Mouse (Mus musculus) neural tube, embryonic 14.5 days (tissue): ENCODE results near the gene Akr1c13. TPM values are rescaled to one million over a fixed set of nuclear protein-coding genes. Genes with fewer than 3 reads are reported as not detected.
"Not testable (repeated sequence)": the region's sequence is repeated elsewhere in the genome, so short reads cannot be mapped to it uniquely, and the experiment has no call there.

Source experiments
- ATAC-seq: fragments of 200-750 bp; cut with Nextera tagmentation; 2 replicates; pipeline ENCODE4 v1.8.0; 2017; ENCODE audit warnings: low read depth, mild to moderate bottlenecking, moderate TSS enrichment, moderate library complexity
- H3K27ac ChIP-seq: fragments of 300-500 bp; sonication (generic); 2 replicates; pipeline ENCODE4 v1.5.1; 2014; ENCODE audit warnings: low read depth, mild to moderate bottlenecking, control low read depth, low read length, moderate library complexity, mixed read lengths
- H3K27me3 ChIP-seq: fragments of 300-500 bp; sonication (generic); 2 replicates; pipeline ENCODE4 v1.6.1; 2014; ENCODE audit warnings: low read length; ENCODE audit not compliant: control insufficient read depth, insufficient read depth
- H3K36me3 ChIP-seq: fragments of 300-500 bp; sonication (generic); 2 replicates; pipeline ENCODE4 v1.6.1; 2014; ENCODE audit warnings: low read length, mixed read lengths; ENCODE audit not compliant: control insufficient read depth, insufficient read depth
- H3K4me1 ChIP-seq: fragments of 300-500 bp; sonication (generic); 2 replicates; pipeline ENCODE4 v1.6.1; 2014; ENCODE audit warnings: low read length; ENCODE audit not compliant: control insufficient read depth, insufficient read depth
- H3K4me2 ChIP-seq: fragments of 300-500 bp; sonication (generic); 2 replicates; pipeline ENCODE4 v1.6.1; 2014; ENCODE audit warnings: mild to moderate bottlenecking, low read depth, low read length, control low read depth
- H3K4me3 ChIP-seq: fragments of 300-500 bp; sonication (generic); 2 replicates; pipeline ENCODE4 v1.5.1; 2014; ENCODE audit warnings: low read depth, low read length, control low read depth, mixed read lengths
- H3K9ac ChIP-seq: fragments of 300-500 bp; sonication (generic); replicated peaks from 2 replicates; pipeline ENCODE4 v1.6.1; 2014; ENCODE audit warnings: low read depth, mild to moderate bottlenecking, control low read depth, low read length, mixed read lengths
- H3K9me3 ChIP-seq: fragments of 300-500 bp; sonication (generic); 2 replicates; pipeline ENCODE4 v1.6.1; 2016; ENCODE audit warnings: low read length; ENCODE audit not compliant: control insufficient read depth
- WGBS: fragments of 180-500 bp; shearing (Covaris S2); extraction: QIAGEN DNeasy Blood & Tissue Kit; methylation state at CpG from one replicate; pipeline ENCODE4 v1.1.7; 2014; 5-methylcytosine and 5-hydroxymethylcytosine counted together
- polyA plus RNA-seq: library from polyadenylated mRNA; unstranded; fragments of >200 nt; fragmentation: Nextera tagmentation; extraction: Ambion mirVana; gene quantifications from 2 replicates; pipeline ENCODE4 v1.2.1, GENCODE M21; 2014

The Akr1c13 gene
- polyA plus RNA-seq = 5.7 and 9.4 TPM in 2 replicates

- Histone ChIP-seq H3K4me1 (no peaks in the 10 kb centered on the region), H3K4me3 (no peak within 1 kb of the TSS), H3K9ac (no peak within 1 kb of the TSS), H3K4me2 (no peak within 1 kb of the TSS), H3K36me3 (no peaks in the 10 kb centered on the region), H3K27me3 (no peaks in the 10 kb centered on the region), H3K27ac (no peak within 1 kb of the TSS), H3K9me3 (no peaks in the 10 kb centered on the region)
- no peak for ATAC-seq
- WGBS = 38% methylated on average over 3 of the region's 3 CpGs
Observed at GRCm38 (mm10) chr13:4190904-4191303, at the start of gene Akr1c13. Akr1c13 (plus strand) TSS chr13:4191150.

- Histone ChIP-seq H3K27me3 (no peaks in the 10 kb centered on the region), H3K9me3 (no peaks in the 10 kb centered on the region), H3K36me3 (no peaks in the 10 kb centered on the region), H3K9ac (no peak overlapping the region), H3K4me2 (no peak overlapping the region), H3K27ac (no peak overlapping the region), H3K4me3 (no peak overlapping the region), H3K4me1 (no peaks in the 10 kb centered on the region)
- WGBS = 78% methylated on average over 1 of the region's 1 CpGs
- no peak for ATAC-seq
Observed at GRCm38 (mm10) chr13:4144261-4144660, 46.7 kb upstream of the Akr1c13 start.

DNA sequence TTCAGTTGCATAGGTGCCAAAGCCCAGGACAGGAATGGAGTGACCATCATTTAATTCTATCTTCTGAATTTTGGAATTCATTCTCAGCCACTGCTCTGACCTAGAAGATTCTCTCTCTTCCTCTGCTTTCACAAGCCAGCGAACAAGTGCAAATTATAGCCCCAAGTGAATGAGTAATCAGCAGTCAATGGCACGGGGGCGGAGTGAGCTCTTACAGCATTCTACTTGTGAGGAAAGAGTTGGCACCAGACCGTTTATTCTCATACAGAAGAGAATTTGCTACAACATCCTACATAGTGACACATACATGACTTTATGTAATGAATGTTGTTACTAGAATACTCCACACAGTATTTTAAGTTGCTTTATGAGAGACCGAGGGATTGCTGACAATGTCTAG lies 40.4 kb upstream of the Akr1c13 start, which contains the start of gene Akr1c18:
Gene Akr1c18 (minus strand): TSS at position 137 of the 400 bp plus-strand sequence.
- no peaks in the 10 kb centered on the region for H3K9me3 ChIP-seq
- no peak within 1 kb of the TSS for H3K4me3 ChIP-seq
- no peaks in the 10 kb centered on the region for H3K4me1 ChIP-seq
- no peak within 1 kb of the TSS for H3K9ac ChIP-seq
- no peaks in the 10 kb centered on the region for H3K36me3 ChIP-seq
- H3K4me2 ChIP-seq = no peak within 1 kb of the TSS
- no peak for ATAC-seq
- H3K27me3 ChIP-seq = no peaks in the 10 kb centered on the region
- WGBS = 60% methylated on average over 5 of the region's 5 CpGs
- H3K27ac ChIP-seq = no peak within 1 kb of the TSS

GRCm38 (mm10) chr13:4152908-4153307 lies 38.0 kb upstream of the Akr1c13 start:
- Histone ChIP-seq H3K27me3 (no peaks in the 10 kb centered on the region), H3K27ac (no peak overlapping the region), H3K9ac (no peak overlapping the region), H3K4me1 (no peaks in the 10 kb centered on the region), H3K9me3 (no peaks in the 10 kb centered on the region), H3K4me2 (no peak overlapping the region), H3K4me3 (no peak overlapping the region), H3K36me3 (no peaks in the 10 kb centered on the region)
- 69% methylated on average over 2 of the region's 2 CpGs for WGBS
- ATAC-seq = no peak

GRCm38 (mm10) chr13:4153593-4153992 lies 37.4 kb upstream of the Akr1c13 start:
- Histone ChIP-seq H3K36me3 (no peaks in the 10 kb centered on the region), H3K4me2 (no peak overlapping the region), H3K9me3 (no peaks in the 10 kb centered on the region), H3K27me3 (no peaks in the 10 kb centered on the region), H3K4me3 (no peak overlapping the region), H3K27ac (no peak overlapping the region), H3K4me1 (no peaks in the 10 kb centered on the region), H3K9ac (no peak overlapping the region)
- WGBS = 78% methylated on average over 3 of the region's 3 CpGs
- ATAC-seq = no peak

- H3K4me3 ChIP-seq = no peak overlapping the region
- H3K27ac ChIP-seq = no peak overlapping the region
- H3K9me3 ChIP-seq = no peaks in the 10 kb centered on the region
- H3K4me1 ChIP-seq = no peaks in the 10 kb centered on the region
- no peaks in the 10 kb centered on the region for H3K36me3 ChIP-seq
- no peak overlapping the region for H3K9ac ChIP-seq
- ATAC-seq = no peak
- no peaks in the 10 kb centered on the region for H3K27me3 ChIP-seq
- H3K4me2 ChIP-seq = no peak overlapping the region
- WGBS = 43% methylated on average over 2 of the region's 2 CpGs
Observed at GRCm38 (mm10) chr13:4155286-4155685, 35.7 kb upstream of the Akr1c13 start.

- Histone ChIP-seq H3K4me1 (no peaks in the 10 kb centered on the region), H3K36me3 (no peaks in the 10 kb centered on the region), H3K4me3 (no peak overlapping the region), H3K4me2 (no peak overlapping the region), H3K27ac (no peak overlapping the region), H3K9ac (no peak overlapping the region), H3K27me3 (no peaks in the 10 kb centered on the region), H3K9me3 (no peaks in the 10 kb centered on the region)
- WGBS = 29% methylated on average over 1 of the region's 1 CpGs
- no peak for ATAC-seq
Observed at GRCm38 (mm10) chr13:4168006-4168405, 22.9 kb upstream of the Akr1c13 start.

DNA sequence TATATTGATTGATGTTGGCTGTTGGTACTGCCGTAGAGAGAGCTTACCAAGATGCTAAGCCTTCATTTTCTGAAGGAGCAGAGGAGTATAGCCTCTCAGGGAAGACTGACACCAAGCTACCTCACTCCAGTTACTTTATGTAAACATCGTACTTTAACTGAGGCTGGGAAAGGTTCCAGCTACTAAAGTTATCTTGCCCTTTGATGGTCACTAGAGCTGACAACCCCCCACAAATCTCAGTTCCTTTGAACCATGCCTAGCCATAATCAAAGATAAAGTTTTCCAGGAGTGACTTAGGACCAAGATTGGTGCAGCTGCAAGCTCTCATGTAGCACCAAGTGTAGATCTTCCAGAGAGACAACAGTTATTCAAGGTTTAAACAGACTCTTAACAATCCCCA lies 18.0 kb upstream of the Akr1c13 start:
- Histone ChIP-seq H3K27ac (no peak overlapping the region), H3K27me3 (no peaks in the 10 kb centered on the region), H3K4me3 (no peak overlapping the region), H3K9me3 (no peaks in the 10 kb centered on the region), H3K36me3 (no peaks in the 10 kb centered on the region), H3K4me2 (no peak overlapping the region), H3K4me1 (no peaks in the 10 kb centered on the region), H3K9ac (no peak overlapping the region)
- 81% methylated on average over 2 of the region's 2 CpGs for WGBS
- ATAC-seq = no peak

DNA sequence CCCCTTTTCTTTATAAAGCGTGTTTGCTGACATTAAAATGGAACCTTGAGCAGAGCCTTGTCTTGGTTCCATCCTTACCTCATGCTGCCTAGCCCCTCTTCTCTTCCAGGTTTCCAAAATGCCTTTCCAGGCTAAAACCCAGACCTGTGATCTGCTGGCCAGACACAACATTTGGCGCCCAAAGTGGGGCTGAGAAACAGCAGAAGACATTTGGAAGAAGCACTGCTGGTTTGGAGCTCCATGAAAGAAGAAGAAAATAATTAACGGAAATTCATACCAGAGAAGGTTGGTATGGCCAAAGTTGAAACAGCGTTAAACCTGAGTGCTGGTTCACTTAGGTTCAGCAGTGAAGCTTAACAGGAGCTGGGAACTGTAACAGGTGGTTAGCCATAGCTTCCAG lies 9.6 kb upstream of the Akr1c13 start:
- not testable (repeated sequence) for ATAC-seq, H3K4me2 ChIP-seq, H3K4me3 ChIP-seq, H3K27ac ChIP-seq, H3K9ac ChIP-seq, H3K36me3 ChIP-seq, H3K27me3 ChIP-seq, H3K9me3 ChIP-seq, H3K4me1 ChIP-seq
- 92% methylated on average over 4 of the region's 4 CpGs for WGBS

GRCm38 (mm10) chr13:4183116-4183515 lies 7.8 kb upstream of the Akr1c13 start:
- WGBS = 66% methylated on average over 9 of the region's 9 CpGs
- ATAC-seq = no peak
- H3K9me3 ChIP-seq = no peaks in the 10 kb centered on the region
- no peak overlapping the region for H3K4me2 ChIP-seq
- H3K4me1 ChIP-seq = no peaks in the 10 kb centered on the region
- no peaks in the 10 kb centered on the region for H3K27me3 ChIP-seq
- H3K27ac ChIP-seq = no peak overlapping the region
- no peak overlapping the region for H3K9ac ChIP-seq
- no peaks in the 10 kb centered on the region for H3K36me3 ChIP-seq
- no peak overlapping the region for H3K4me3 ChIP-seq
